Mouse (Mus musculus): ENCODE data around the gene Otop1. TPM values are rescaled to one million over a fixed set of nuclear protein-coding genes. Genes with fewer than 3 reads are reported as not detected.

Gene Otop1
- polyA plus RNA-seq, 1 experiment from 2014 or later = not detected

DNA sequence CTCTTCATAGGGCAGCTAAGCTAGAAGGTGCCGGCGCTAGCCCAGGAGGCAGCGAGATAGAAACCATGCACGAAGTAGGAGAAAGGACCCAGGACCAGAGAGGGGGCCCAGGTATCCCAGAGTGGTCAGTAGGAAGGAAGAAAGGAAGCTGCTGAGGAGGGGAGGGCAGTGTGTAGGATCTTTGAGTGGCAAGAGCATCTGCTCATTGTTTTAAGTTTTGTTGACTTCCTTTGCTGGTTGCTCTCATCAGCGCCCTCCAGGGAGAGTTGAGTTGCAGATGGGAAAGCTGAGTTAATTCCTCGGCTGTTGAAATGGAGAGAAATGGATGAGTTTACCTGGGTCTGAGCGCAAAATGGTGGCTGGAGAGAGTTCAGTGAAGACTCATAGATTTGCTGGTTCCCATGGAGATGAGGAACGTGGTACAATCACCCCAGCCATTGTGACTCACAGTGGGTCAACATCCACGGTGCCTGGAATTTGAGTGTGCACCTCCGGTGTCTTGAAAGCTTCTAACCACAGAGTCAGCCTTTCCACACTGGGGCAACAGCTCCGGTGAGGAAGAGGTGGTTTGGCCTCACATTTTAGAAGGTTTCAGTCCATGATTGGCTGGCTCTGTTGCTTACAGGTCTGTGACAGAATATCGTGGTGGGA lies 26.1 kb downstream of the Otop1 start:
- no peak for ATAC-seq (ENCODE audit: extremely low read depth, insufficient number of reproducible peaks, low FRiP score, low TSS enrichment)

GRCm38 (mm10) chr5:38302651-38303050 lies 26.9 kb downstream of the Otop1 start:
- WGBS = 59% methylated on average over 12 of the region's 12 CpGs
- Histone ChIP-seq H3K4me1 (no peaks in the 10 kb centered on the region), H3K36me3 (no peaks in the 10 kb centered on the region), H3K4me2 (no peak overlapping the region), H3K9me3 (no peaks in the 10 kb centered on the region), H3K27me3 (replicated peaks) (peaks cover 6% of the 10 kb centered on the region), H3K4me3 (no peak overlapping the region), H3K27ac (replicated peaks) (no peak overlapping the region), H3K9ac (no peak overlapping the region)
- ATAC-seq (ENCODE audit: extremely low read depth, insufficient number of reproducible peaks, low FRiP score, low TSS enrichment) = no peak

More for the DNA sequence above, 26.1 kb downstream of the Otop1 start:
- H3K4me3 ChIP-seq = no peak overlapping the region
- H3K9ac ChIP-seq = no peak overlapping the region
- no peak overlapping the region for H3K27ac ChIP-seq (replicated peaks)
- peaks cover 6% of the 10 kb centered on the region for H3K27me3 ChIP-seq (replicated peaks)
- no peaks in the 10 kb centered on the region for H3K9me3 ChIP-seq
- 79% methylated on average over 12 of the region's 12 CpGs for WGBS
- H3K4me2 ChIP-seq = no peak overlapping the region
- no peaks in the 10 kb centered on the region for H3K36me3 ChIP-seq
- H3K4me1 ChIP-seq = no peaks in the 10 kb centered on the region

GRCm38 (mm10) chr5:38305241-38305640 lies 29.5 kb downstream of the Otop1 start:
- Histone ChIP-seq H3K27me3 (replicated peaks) (peaks cover 21% of the 10 kb centered on the region), H3K4me2 (no peak overlapping the region), H3K4me1 (no peaks in the 10 kb centered on the region), H3K27ac (replicated peaks) (no peak overlapping the region), H3K36me3 (no peaks in the 10 kb centered on the region), H3K4me3 (no peak overlapping the region), H3K9ac (no peak overlapping the region), H3K9me3 (no peaks in the 10 kb centered on the region)
- no peak for ATAC-seq (ENCODE audit: extremely low read depth, insufficient number of reproducible peaks, low FRiP score, low TSS enrichment)
- 60% methylated on average over 2 of the region's 2 CpGs for WGBS

DNA sequence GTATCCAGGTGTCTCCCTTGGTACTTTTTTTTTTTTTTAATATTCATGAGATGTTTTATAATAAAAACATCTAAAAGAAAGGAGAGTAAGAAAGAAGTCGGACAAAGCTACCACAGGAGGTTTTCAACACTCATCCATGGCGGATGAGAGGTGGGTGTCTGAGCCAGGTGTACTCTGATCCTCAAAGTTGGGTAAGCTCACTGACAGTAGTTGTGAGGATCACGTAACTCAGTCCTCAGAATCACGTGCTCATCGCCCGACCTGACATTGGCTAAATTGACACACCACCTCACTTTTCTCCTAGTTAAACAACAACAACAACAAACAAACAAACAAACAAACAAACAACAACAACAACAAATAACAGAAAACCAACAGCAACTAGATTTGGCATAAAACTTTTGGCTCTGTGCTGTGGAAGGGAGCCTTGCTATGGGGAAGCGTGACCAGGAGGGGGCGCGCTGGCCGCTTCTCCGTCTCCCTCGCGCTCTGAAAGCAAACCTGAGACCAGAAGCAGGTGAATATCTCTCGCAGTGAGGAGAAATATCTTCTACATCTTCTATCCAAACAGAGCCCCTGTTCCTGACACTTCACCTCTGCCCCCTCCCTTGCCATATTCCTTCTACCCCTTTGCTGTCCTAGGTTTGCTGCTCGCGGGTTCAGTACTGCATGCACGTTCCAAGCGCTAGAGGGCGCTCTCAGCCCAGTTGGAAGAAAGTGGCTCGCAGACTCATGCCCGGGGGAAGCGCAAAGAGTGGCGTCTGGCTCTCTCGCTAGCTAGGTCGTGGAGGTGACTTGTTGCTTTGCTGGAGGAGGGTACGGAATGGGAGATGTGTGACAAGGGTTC lies 31.7 kb downstream of the Otop1 start:
- Histone ChIP-seq H3K9me3 (no peaks in the 10 kb centered on the region), H3K4me3 (peak overlapping the region; percentile 41), H3K4me2 (peak overlapping the region; percentile 65), H3K27me3 (replicated peaks) (peaks cover 21% of the 10 kb centered on the region), H3K27ac (replicated peaks) (no peak overlapping the region), H3K36me3 (no peaks in the 10 kb centered on the region), H3K9ac (peak overlapping the region; percentile 51; the same call in 1 of the 2 replicates), H3K4me1 (no peaks in the 10 kb centered on the region)
- ATAC-seq (ENCODE audit: extremely low read depth, insufficient number of reproducible peaks, low FRiP score, low TSS enrichment) = no peak
- 10% methylated on average over 26 of the region's 26 CpGs for WGBS

DNA sequence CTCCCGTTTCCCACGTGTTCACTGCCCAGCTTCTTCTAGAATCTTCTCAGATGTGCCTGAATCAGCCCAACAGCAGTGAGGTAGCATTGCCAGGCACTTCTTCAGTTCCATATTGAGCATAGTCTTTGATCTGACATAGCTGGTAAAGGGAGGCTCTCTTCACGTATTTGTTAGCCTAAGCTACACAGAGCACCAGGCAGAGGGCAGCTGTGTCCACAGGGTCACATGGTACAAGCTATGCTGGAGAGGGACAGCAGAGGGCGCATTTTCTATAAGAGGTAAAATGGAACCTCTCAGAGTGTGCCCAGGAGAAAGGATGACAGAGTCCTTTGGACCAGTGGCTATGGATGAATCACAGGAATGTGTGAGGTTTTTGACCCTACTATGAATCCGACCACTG lies 33.1 kb downstream of the Otop1 start:
- Histone ChIP-seq H3K4me3 (no peak overlapping the region), H3K36me3 (no peaks in the 10 kb centered on the region), H3K27ac (replicated peaks) (no peak overlapping the region), H3K4me1 (no peaks in the 10 kb centered on the region), H3K9ac (no peak overlapping the region), H3K4me2 (no peak overlapping the region), H3K27me3 (replicated peaks) (peaks cover 21% of the 10 kb centered on the region), H3K9me3 (no peaks in the 10 kb centered on the region)
- ATAC-seq (ENCODE audit: extremely low read depth, insufficient number of reproducible peaks, low FRiP score, low TSS enrichment) = no peak
- WGBS = 47% methylated on average over 5 of the region's 5 CpGs

- H3K4me1 ChIP-seq = no peaks in the 10 kb centered on the region
- H3K27me3 ChIP-seq (replicated peaks) = peaks cover 30% of the 10 kb centered on the region
- no peaks in the 10 kb centered on the region for H3K9me3 ChIP-seq
- H3K4me3 ChIP-seq = no peak overlapping the region
- H3K4me2 ChIP-seq = no peak overlapping the region
- 51% methylated on average over 3 of the region's 3 CpGs for WGBS
- ATAC-seq (ENCODE audit: extremely low read depth, insufficient number of reproducible peaks, low FRiP score, low TSS enrichment) = no peak
- H3K27ac ChIP-seq (replicated peaks) = no peak overlapping the region
- no peaks in the 10 kb centered on the region for H3K36me3 ChIP-seq
- no peak overlapping the region for H3K9ac ChIP-seq
Observed at GRCm38 (mm10) chr5:38309795-38310194, 34.0 kb downstream of the Otop1 start.

DNA sequence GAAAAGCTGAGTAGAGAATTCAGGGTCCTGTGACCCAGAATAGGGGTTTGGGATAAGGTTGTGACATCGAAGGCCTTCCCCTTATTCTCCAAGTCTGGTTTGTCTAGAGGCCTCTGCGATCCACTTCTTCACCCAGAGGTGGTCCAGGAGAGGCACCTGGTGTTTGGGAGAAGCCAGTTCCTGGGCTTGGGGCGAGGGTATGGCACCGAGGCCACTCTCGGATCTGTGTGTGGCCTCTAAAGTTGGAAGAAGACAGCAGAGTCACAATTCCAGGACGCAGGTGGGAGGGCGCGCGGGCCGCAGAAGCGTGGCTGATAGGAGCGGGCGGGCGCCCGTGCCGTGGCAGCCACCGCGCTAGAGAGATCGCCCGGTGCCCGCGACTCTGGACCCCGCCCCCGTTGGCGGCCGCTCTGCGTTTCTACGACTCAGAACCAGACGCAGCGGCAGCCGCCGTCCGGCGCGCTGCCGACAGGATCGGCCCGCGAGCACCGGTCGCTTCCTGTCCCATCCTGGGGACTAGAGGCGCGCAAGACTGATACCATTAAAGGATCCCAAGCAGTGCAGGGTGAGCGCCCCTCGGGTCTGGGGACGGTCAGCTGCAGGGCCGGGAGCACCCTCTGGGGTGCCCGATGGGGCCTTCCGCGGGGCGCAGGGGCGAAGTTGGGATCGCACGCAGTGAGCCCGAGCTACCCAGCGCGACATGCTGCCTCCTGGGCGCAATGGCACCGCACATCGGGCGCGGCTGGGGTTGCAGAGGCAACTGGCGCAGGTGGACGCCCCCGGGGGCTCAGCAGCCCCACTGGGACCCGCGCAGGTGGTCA lies 43.4 kb downstream of the Otop1 start, which contains the start of gene Drd5:
Drd5 (plus strand) TSS at position 402 of the 821 bp plus-strand sequence.
- H3K4me1 ChIP-seq = peaks cover 6% of the 10 kb centered on the region
- peak within 1 kb of the TSS; percentile 66 for H3K4me2 ChIP-seq
- no peak within 1 kb of the TSS for H3K27ac ChIP-seq (replicated peaks)
- 3% methylated on average over 67 of the region's 67 CpGs for WGBS
- H3K9ac ChIP-seq = no peak within 1 kb of the TSS
- H3K4me3 ChIP-seq = peak within 1 kb of the TSS; percentile 34
- ATAC-seq (ENCODE audit: extremely low read depth, insufficient number of reproducible peaks, low FRiP score, low TSS enrichment) = no peak
- H3K36me3 ChIP-seq = no peaks in the 10 kb centered on the region
- peaks cover 96% of the 10 kb centered on the region for H3K27me3 ChIP-seq (replicated peaks)
- H3K9me3 ChIP-seq = no peaks in the 10 kb centered on the region

- no peak for ATAC-seq (ENCODE audit: extremely low read depth, insufficient number of reproducible peaks, low FRiP score, low TSS enrichment)
- WGBS = 65% methylated on average over 4 of the region's 4 CpGs
- no peak overlapping the region for H3K27ac ChIP-seq (replicated peaks)
- H3K9ac ChIP-seq = no peak overlapping the region
- H3K9me3 ChIP-seq = no peaks in the 10 kb centered on the region
- no peaks in the 10 kb centered on the region for H3K4me1 ChIP-seq
- no peak overlapping the region for H3K4me2 ChIP-seq
- H3K4me3 ChIP-seq = no peak overlapping the region
- H3K36me3 ChIP-seq = no peaks in the 10 kb centered on the region
- H3K27me3 ChIP-seq (replicated peaks) = peaks cover 3% of the 10 kb centered on the region; the same call in 1 of the 2 replicates
Observed at GRCm38 (mm10) chr5:38333381-38333780, 57.6 kb downstream of the Otop1 start.

DNA sequence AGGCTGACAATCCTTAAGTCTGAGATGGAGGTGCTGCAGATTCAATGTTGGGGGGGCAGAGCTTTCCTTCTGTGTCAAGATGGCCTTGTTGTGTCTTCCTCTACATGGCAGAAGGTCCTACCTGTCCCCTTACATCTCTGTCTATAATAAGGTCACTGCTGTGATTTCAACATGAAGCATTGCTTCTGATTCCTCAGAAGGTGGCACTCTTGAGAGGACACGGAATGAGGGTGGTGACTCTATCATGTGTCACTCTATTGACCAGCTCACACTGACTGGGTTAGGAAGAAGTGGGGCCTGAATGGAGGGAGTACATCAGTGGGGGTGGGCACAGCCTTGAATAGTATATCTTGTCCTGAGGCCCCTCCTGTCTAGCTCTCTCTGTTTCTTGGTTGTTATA lies 58.8 kb downstream of the Otop1 start:
- Histone ChIP-seq H3K9me3 (no peaks in the 10 kb centered on the region), H3K4me3 (no peak overlapping the region), H3K27ac (replicated peaks) (no peak overlapping the region), H3K4me2 (no peak overlapping the region), H3K36me3 (no peaks in the 10 kb centered on the region), H3K27me3 (replicated peaks) (peaks cover 3% of the 10 kb centered on the region; the same call in 1 of the 2 replicates), H3K9ac (no peak overlapping the region), H3K4me1 (no peaks in the 10 kb centered on the region)
- 31% methylated on average over 1 of the region's 1 CpGs for WGBS
- no peak for ATAC-seq (ENCODE audit: extremely low read depth, insufficient number of reproducible peaks, low FRiP score, low TSS enrichment)

- H3K9ac ChIP-seq = no peak overlapping the region
- no peak overlapping the region for H3K4me2 ChIP-seq
- no peak overlapping the region for H3K4me3 ChIP-seq
- ATAC-seq (ENCODE audit: extremely low read depth, insufficient number of reproducible peaks, low FRiP score, low TSS enrichment) = no peak
- 62% methylated on average over 3 of the region's 3 CpGs for WGBS
- peaks cover 26% of the 10 kb centered on the region for H3K27me3 ChIP-seq (replicated peaks)
- H3K9me3 ChIP-seq = no peaks in the 10 kb centered on the region
- no peaks in the 10 kb centered on the region for H3K4me1 ChIP-seq
- no peak overlapping the region for H3K27ac ChIP-seq (replicated peaks)
- H3K36me3 ChIP-seq = no peaks in the 10 kb centered on the region
Observed at GRCm38 (mm10) chr5:38343101-38343500, 67.3 kb downstream of the Otop1 start.

Data from heart, embryonic 13.5 days (tissue).